Mouse (Mus musculus): ENCODE measurements around the gene Ccdc70. TPM values are rescaled to one million over a fixed set of nuclear protein-coding genes. Genes with fewer than 3 reads are reported as not detected.
"Not testable (repeated sequence)": the region's sequence is repeated elsewhere in the genome, so short reads cannot be mapped to it uniquely, and the experiment has no call there.

Ccdc70 gene
- 4.5 TPM in 1 of 2 replicates, not detected in the other for polyA plus RNA-seq (2012; ENCODE audit: insufficient read depth, low replicate concordance)

DNA sequence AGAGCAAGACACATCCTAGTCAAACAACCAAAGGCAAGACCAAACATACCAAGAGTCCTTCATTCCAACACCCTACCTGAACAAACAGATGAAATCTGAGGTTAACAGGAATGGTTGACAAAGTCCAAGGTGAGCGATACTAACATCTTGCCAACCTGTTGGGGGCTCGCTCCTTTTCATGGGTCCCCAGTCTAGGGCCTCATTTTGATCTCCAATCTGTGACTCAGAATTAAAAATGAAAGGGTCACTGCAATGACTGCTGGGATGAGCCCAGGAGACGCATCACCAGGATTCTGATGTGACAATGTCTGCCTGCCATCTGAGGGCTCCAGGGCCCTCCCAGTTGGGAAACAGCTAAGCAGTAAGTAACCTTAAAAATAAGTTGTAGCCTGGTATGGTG is at the start of gene Ccdc70:
Gene Ccdc70, plus strand, starts transcription at position 301 of the 400 bp plus-strand sequence.
- no peak within 1 kb of the TSS for H3K4me3 ChIP-seq (replicated peaks)
- no peaks in the 10 kb centered on the region for H3K9me3 ChIP-seq
- H3K27me3 ChIP-seq (replicated peaks): no peaks in the 10 kb centered on the region
- TF ChIP-seq FLI1 (IDR thresholded peaks at IDR 0.05; ENCODE audit: low read length) (no peak), GATA1 (IDR thresholded peaks at IDR 0.05; ENCODE audit: borderline replicate concordance, low read length) (no peak)
- H3K4me1 ChIP-seq: no peaks in the 10 kb centered on the region
- H3K36me3 ChIP-seq (replicated peaks; ENCODE audit: low read length): no peaks in the 10 kb centered on the region

DNA sequence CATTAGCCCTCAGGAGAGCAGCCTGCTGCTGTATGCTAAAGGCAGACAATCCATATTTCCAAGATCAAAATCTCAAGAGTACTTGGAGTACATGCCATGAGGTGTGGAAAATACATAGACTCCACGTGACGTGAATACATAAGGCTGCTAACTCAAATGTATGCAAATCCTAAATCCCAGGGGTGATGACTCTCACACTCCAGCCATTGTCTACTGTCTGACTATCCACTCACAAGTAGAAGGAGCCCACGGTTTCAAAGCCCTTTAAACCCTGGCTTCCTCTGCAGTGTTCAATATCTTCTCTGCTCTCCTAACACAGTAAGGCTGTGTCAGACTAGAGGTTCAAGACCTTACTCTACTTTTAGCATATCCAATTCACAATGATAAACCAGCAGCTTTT is 38.8 kb upstream of the Ccdc70 start:
- not testable (repeated sequence) for H3K27me3 ChIP-seq (replicated peaks); H3K4me1 ChIP-seq; H3K9me3 ChIP-seq; H3K36me3 ChIP-seq (replicated peaks; ENCODE audit: low read length); H3K4me3 ChIP-seq (replicated peaks)

DNA sequence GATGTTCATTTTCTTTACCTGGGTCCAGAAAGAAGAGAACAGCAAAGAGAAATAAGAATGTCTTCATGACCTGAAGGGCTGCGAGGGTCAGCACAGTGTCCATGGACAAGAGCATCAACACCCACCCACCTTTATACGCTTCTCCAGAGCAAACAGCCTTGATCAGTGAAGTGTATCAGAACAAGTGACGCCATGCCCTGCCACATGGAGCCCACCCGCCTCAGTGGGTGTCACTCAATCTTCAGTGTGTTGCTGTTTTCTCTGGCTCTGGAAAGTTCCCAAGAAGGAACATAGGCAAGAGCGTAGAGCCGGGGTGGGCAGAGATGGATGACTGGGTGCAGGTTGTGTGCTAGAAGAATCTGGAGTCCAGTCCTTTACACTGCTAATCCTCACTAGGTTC is 37.0 kb upstream of the Ccdc70 start, which contains the start of gene Defb15:
Gene Defb15, minus strand, starts transcription at position 101 of the 400 bp plus-strand sequence.
- Histone ChIP-seq H3K9me3 (no peaks in the 10 kb centered on the region), H3K4me1 (no peaks in the 10 kb centered on the region), H3K4me3 (replicated peaks) (no peak within 1 kb of the TSS), H3K36me3 (replicated peaks; ENCODE audit: low read length) (no peaks in the 10 kb centered on the region), H3K27me3 (replicated peaks) (no peaks in the 10 kb centered on the region)
- TF ChIP-seq GATA1 (IDR thresholded peaks at IDR 0.05; ENCODE audit: borderline replicate concordance, low read length) (no peak), FLI1 (IDR thresholded peaks at IDR 0.05; ENCODE audit: low read length) (no peak)

DNA sequence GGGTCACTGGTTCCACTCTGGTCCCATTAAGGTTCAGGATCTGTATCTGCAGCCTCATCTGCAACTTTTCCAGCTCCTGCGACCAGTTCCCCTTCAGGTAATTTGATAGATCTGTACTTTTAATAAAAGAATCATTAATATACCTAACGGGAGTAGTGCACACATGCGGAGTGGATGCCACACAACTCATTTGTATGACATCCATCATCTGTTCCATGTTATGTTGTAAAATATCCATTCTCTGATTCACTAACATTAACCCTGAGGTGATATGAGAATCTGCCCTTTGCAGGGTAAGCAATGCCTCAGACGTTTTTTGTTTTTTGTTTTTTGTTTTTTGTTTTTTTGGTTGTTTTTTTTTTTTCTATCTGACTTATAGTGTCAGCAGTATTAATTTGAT is 31.5 kb upstream of the Ccdc70 start, which contains the start of gene Defb35:
Gene Defb35, plus strand, starts transcription at position 301 of the 400 bp plus-strand sequence.
- not testable (repeated sequence) for H3K27me3 ChIP-seq (replicated peaks); H3K4me3 ChIP-seq (replicated peaks); H3K9me3 ChIP-seq; H3K36me3 ChIP-seq (replicated peaks; ENCODE audit: low read length); H3K4me1 ChIP-seq

DNA sequence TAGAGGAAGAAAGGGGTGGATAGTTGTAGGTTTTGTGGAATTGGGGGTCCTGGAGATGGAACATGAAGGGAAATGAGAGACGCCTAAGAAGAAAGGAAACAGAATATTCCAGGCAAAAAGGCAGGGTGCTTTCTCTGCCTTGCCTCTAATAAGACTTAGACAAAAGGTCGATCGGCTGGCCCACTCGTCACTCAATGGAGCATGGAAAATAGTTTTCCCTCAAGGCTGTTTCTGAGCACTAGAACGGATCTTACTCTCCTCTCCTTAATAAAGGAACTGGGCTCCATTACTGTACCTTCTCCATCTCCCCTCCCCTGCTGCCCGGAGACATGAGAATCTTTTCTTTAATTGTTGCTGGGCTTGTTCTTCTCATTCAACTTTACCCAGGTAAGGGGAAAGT is 23.1 kb upstream of the Ccdc70 start, which contains the start of gene Defb13:
Gene Defb13, plus strand, starts transcription at position 301 of the 400 bp plus-strand sequence.
- no peaks in the 10 kb centered on the region for H3K4me1 ChIP-seq
- no peaks in the 10 kb centered on the region for H3K9me3 ChIP-seq
- TF ChIP-seq GATA1 (IDR thresholded peaks at IDR 0.05; ENCODE audit: borderline replicate concordance, low read length): no peak
- H3K4me3 ChIP-seq (replicated peaks): no peak within 1 kb of the TSS
- no peaks in the 10 kb centered on the region for H3K36me3 ChIP-seq (replicated peaks; ENCODE audit: low read length)
- H3K27me3 ChIP-seq (replicated peaks): no peaks in the 10 kb centered on the region

DNA sequence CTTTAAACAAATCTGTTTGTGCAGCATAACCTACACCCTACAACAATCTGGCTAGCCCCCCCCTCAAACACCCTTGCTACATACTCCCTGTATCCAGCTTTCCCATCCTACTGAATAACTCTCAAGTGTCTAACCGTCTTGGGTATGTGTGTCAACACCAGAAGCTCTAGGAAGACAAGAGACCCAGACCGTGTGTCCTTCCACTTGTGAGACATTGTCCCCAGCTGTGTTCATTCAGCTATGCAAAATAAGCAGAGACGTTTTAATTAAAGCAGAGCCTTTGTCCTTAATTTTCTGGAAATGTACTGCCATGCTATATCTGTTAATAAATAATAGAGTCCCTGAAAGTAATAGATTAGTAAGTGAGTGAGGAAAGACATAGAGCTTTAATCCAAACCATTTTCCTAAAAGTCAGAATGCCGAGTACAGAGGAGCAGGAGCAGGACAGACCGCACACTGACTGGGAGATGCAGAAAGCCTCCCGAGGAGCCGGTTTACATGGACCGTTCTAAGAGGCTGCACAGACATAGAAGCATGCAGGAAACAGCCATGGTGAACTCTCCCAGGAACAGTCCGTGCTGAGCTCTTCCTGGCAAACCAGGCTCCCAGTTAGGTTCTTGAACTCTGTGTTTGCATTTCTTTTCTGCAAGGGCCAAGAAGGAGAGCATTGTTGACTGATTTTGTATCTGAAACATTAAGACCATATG is 22.1 kb upstream of the Ccdc70 start:
- TF ChIP-seq GATA1 (IDR thresholded peaks at IDR 0.05; ENCODE audit: borderline replicate concordance, low read length): no peak
- no peak for TF ChIP-seq FLI1 (IDR thresholded peaks at IDR 0.05; ENCODE audit: low read length)
- Histone ChIP-seq H3K4me3 (replicated peaks) (no peak overlapping the region), H3K36me3 (replicated peaks; ENCODE audit: low read length) (no peaks in the 10 kb centered on the region), H3K4me1 (no peaks in the 10 kb centered on the region), H3K9me3 (no peaks in the 10 kb centered on the region), H3K27me3 (replicated peaks) (no peaks in the 10 kb centered on the region)

DNA sequence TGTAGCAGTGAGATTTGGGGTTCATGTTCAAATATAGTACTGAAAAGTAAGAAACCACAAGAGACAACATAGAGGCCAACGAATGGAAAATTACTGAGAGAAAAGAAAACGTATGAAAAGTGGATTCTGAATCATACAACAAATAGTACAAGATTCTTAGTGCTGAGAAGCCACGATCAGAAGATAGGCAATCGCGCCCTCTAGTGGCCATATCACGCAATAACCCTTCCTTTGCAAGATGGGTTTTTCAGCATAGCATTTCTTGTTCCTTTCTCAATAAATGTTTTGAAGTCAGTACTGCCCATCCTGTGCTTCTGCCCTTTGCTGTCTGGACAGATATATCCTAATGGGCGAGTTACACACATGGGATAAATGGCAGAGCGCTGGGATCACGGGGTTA is 14.3 kb upstream of the Ccdc70 start:
- TF ChIP-seq GATA1 (IDR thresholded peaks at IDR 0.05; ENCODE audit: borderline replicate concordance, low read length) (no peak), FLI1 (IDR thresholded peaks at IDR 0.05; ENCODE audit: low read length) (no peak)
- Histone ChIP-seq H3K9me3 (no peaks in the 10 kb centered on the region), H3K4me3 (replicated peaks) (no peak overlapping the region), H3K27me3 (replicated peaks) (no peaks in the 10 kb centered on the region), H3K36me3 (replicated peaks; ENCODE audit: low read length) (no peaks in the 10 kb centered on the region), H3K4me1 (no peaks in the 10 kb centered on the region)

DNA sequence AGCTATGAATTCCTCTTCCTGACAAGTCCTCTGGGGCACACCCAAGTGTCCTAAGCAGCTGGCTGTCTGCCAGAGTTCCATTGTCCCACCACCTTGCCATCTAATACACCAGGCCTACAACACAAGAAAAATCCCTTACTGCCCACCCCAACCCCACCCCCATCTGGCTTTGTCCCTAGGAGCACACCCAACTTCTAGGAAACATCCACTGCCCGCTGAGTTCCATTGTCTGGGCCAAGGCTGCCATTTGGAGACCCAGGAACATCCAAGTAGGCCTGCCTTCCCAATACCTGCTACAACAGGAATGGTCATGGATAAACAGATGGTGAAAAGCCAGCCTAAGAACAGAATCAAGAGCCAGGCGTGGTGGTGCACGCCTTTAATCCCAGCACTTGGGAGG is 13.2 kb upstream of the Ccdc70 start:
- Histone ChIP-seq H3K9me3 (no peaks in the 10 kb centered on the region), H3K4me3 (replicated peaks) (no peak overlapping the region), H3K27me3 (replicated peaks) (no peaks in the 10 kb centered on the region), H3K4me1 (no peaks in the 10 kb centered on the region), H3K36me3 (replicated peaks; ENCODE audit: low read length) (no peaks in the 10 kb centered on the region)
- TF ChIP-seq FLI1 (IDR thresholded peaks at IDR 0.05; ENCODE audit: low read length) (no peak), GATA1 (IDR thresholded peaks at IDR 0.05; ENCODE audit: borderline replicate concordance, low read length) (no peak)

DNA sequence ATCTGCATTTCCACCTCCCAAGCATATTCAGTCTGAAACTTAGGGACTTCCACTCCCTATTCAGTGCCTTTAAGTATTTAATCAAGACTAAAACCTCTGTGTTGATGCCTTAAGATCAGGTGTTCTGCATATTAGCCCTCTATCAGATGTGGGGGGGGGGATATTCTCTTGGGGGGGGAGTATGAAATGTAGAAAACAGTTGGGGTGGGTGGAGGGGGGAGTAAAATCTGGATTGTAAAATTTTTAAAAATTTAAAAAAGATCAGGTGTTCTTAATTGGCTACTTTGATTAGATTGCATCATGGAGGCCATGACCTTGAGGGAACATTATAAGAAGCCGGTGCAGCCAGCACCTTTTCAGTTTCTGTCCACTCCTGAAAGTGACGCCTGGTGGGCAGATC is 11.2 kb upstream of the Ccdc70 start, which contains the start of gene Fam90a1a:
Gene Fam90a1a, plus strand, starts transcription at position 301 of the 400 bp plus-strand sequence.
- TF ChIP-seq GATA1 (IDR thresholded peaks at IDR 0.05; ENCODE audit: borderline replicate concordance, low read length) (no peak), FLI1 (IDR thresholded peaks at IDR 0.05; ENCODE audit: low read length) (no peak)
- Histone ChIP-seq H3K4me3 (replicated peaks) (no peak within 1 kb of the TSS), H3K4me1 (no peaks in the 10 kb centered on the region), H3K36me3 (replicated peaks; ENCODE audit: low read length) (no peaks in the 10 kb centered on the region), H3K9me3 (no peaks in the 10 kb centered on the region), H3K27me3 (replicated peaks) (no peaks in the 10 kb centered on the region)

DNA sequence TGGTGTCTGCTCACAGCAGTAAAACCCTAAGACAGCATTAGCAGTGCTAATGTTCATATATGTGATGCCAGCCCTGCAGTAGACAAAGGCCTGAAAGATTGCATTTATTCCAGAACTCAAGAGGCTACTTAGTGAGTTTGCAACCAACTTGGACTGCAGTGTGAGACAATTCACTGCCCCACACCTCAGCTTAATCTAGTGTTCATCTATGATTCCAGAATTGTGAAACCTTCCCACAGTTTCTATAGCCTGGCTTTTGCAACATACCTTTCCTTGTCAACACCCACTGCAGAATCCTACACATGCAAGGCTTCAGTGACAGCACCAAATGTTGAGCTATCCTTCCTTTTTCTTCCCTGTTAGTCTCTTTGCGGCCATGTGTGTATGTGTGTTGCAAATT is 2.9 kb upstream of the Ccdc70 start:
- no peaks in the 10 kb centered on the region for H3K36me3 ChIP-seq (replicated peaks; ENCODE audit: low read length)
- no peak for TF ChIP-seq GATA1 (IDR thresholded peaks at IDR 0.05; ENCODE audit: borderline replicate concordance, low read length)
- no peak for TF ChIP-seq FLI1 (IDR thresholded peaks at IDR 0.05; ENCODE audit: low read length)
- H3K4me1 ChIP-seq: no peaks in the 10 kb centered on the region
- H3K4me3 ChIP-seq (replicated peaks): no peak overlapping the region
- H3K9me3 ChIP-seq: no peaks in the 10 kb centered on the region
- H3K27me3 ChIP-seq (replicated peaks): no peaks in the 10 kb centered on the region

DNA sequence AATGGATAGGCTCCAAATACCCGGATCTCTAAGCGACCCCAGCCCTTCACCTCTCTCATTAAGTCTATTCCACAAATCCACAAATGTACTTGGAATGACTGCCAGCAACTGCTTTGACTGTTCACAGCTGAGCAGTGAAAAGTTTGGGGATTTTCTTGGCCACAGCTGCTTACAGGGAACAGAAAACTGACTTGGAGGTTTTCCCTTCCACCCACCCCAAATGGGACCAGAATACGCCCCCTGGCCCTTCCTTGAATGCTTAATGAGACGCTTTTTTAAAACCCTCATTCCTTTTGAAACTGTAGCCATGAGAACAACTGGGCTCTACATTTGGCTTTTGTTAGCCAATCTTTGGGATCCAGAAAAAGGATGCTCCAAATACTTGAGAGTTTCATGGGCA is 8.6 kb downstream of the Ccdc70 start:
- H3K4me1 ChIP-seq: no peaks in the 10 kb centered on the region
- no peaks in the 10 kb centered on the region for H3K36me3 ChIP-seq (replicated peaks; ENCODE audit: low read length)
- H3K9me3 ChIP-seq: no peaks in the 10 kb centered on the region
- H3K27me3 ChIP-seq (replicated peaks): no peaks in the 10 kb centered on the region
- TF ChIP-seq FLI1 (IDR thresholded peaks at IDR 0.05; ENCODE audit: low read length) (no peak), GATA1 (IDR thresholded peaks at IDR 0.05; ENCODE audit: borderline replicate concordance, low read length) (no peak)
- H3K4me3 ChIP-seq (replicated peaks): no peak overlapping the region

Measured in megakaryocyte, embryonic 14.5 days (primary cell).